Mouse (Mus musculus): ENCODE measurements around the gene Kras. TPM values are rescaled to one million over a fixed set of nuclear protein-coding genes. Genes with fewer than 3 reads are reported as not detected.

Gene Kras
- polyA plus RNA-seq, 1 experiment from 2014 or later, result 103 TPM

GRCm38 (mm10) chr6:145272142-145272937, 22.3 kb upstream of the Kras start:
- Histone ChIP-seq H3K4me1 (peaks cover 11% of the 10 kb centered on the region), H3K27ac (no peak overlapping the region), H3K9me3 (no peaks in the 10 kb centered on the region), H3K4me3 (no peak overlapping the region), H3K27me3 (ENCODE audit: poor library complexity, severe bottlenecking) (peaks cover 24% of the 10 kb centered on the region), H3K36me3 (replicated peaks) (no peaks in the 10 kb centered on the region)
- no peak for DNase-seq (ENCODE audit: extremely low spot score, low spot score)
- 84% methylated on average over 10 of the region's 10 CpGs for WGBS

- no peaks in the 10 kb centered on the region for H3K36me3 ChIP-seq (replicated peaks)
- no peaks in the 10 kb centered on the region for H3K4me1 ChIP-seq
- H3K9me3 ChIP-seq, result no peaks in the 10 kb centered on the region
- 90% methylated on average over 4 of the region's 4 CpGs for WGBS
- H3K4me3 ChIP-seq, result no peak overlapping the region
- H3K27me3 ChIP-seq (ENCODE audit: poor library complexity, severe bottlenecking), result 0 out of 2 replicates have a peak, but pooled peaks cover 5% of the 10 kb centered on the region
- H3K27ac ChIP-seq, result no peak overlapping the region
- no peak for DNase-seq (ENCODE audit: extremely low spot score, low spot score)
Measured at GRCm38 (mm10) chr6:145269313-145269845, 19.3 kb upstream of the Kras start.

- 94% methylated on average over 6 of the region's 6 CpGs for WGBS
- Histone ChIP-seq H3K36me3 (replicated peaks) (no peaks in the 10 kb centered on the region), H3K9me3 (no peaks in the 10 kb centered on the region), H3K27me3 (ENCODE audit: poor library complexity, severe bottlenecking) (0 out of 2 replicates have a peak, but pooled peaks cover 4% of the 10 kb centered on the region), H3K27ac (no peak overlapping the region), H3K4me3 (no peak overlapping the region), H3K4me1 (no peaks in the 10 kb centered on the region)
- DNase-seq (ENCODE audit: extremely low spot score, low spot score), result no peak
Measured at GRCm38 (mm10) chr6:145267692-145268091, 17.7 kb upstream of the Kras start.

- H3K27ac ChIP-seq, result peak overlapping the region; percentile 66
- WGBS, result 81% methylated on average over 7 of the region's 7 CpGs
Measured at GRCm38 (mm10) chr6:145262314-145262713, 12.3 kb upstream of the Kras start.

GRCm38 (mm10) chr6:145256701-145257073, 6.6 kb upstream of the Kras start:
- H3K36me3 ChIP-seq (replicated peaks), result no peaks in the 10 kb centered on the region
- peak; percentile 9 for DNase-seq (ENCODE audit: extremely low spot score, low spot score)
- H3K9me3 ChIP-seq, result no peaks in the 10 kb centered on the region
- H3K27me3 ChIP-seq (ENCODE audit: poor library complexity, severe bottlenecking), result peaks cover 12% of the 10 kb centered on the region
- peaks cover 13% of the 10 kb centered on the region for H3K4me1 ChIP-seq
- H3K4me3 ChIP-seq, result no peak overlapping the region
- no peak overlapping the region for H3K27ac ChIP-seq
- 56% methylated on average over 2 of the region's 2 CpGs for WGBS

More at GRCm38 (mm10) chr6:145262314-145262713, 12.3 kb upstream of the Kras start:
- H3K4me3 ChIP-seq, result no peak overlapping the region
- H3K9me3 ChIP-seq, result no peaks in the 10 kb centered on the region
- no peaks in the 10 kb centered on the region for H3K27me3 ChIP-seq (ENCODE audit: poor library complexity, severe bottlenecking)
- H3K4me1 ChIP-seq, result peaks cover 21% of the 10 kb centered on the region
- no peak for DNase-seq (ENCODE audit: extremely low spot score, low spot score)
- no peaks in the 10 kb centered on the region for H3K36me3 ChIP-seq (replicated peaks)

- Histone ChIP-seq H3K4me3 (no peak overlapping the region), H3K9me3 (no peaks in the 10 kb centered on the region), H3K4me1 (peaks cover 10% of the 10 kb centered on the region), H3K27me3 (ENCODE audit: poor library complexity, severe bottlenecking) (peaks cover 17% of the 10 kb centered on the region), H3K27ac (no peak overlapping the region), H3K36me3 (replicated peaks) (no peaks in the 10 kb centered on the region)
- DNase-seq (ENCODE audit: extremely low spot score, low spot score), result peak; percentile 12
- WGBS, result 90% methylated on average over 13 of the region's 13 CpGs
Measured at GRCm38 (mm10) chr6:145255952-145256700, 6.1 kb upstream of the Kras start.

GRCm38 (mm10) chr6:145250820-145251219, 781 bp upstream of the Kras start:
- Histone ChIP-seq H3K27me3 (ENCODE audit: poor library complexity, severe bottlenecking) (peaks cover 21% of the 10 kb centered on the region), H3K36me3 (replicated peaks) (peaks cover 13% of the 10 kb centered on the region), H3K9me3 (no peaks in the 10 kb centered on the region), H3K4me3 (peak overlapping the region; percentile 93), H3K27ac (peak overlapping the region; percentile 97), H3K4me1 (peaks cover 33% of the 10 kb centered on the region)
- 12% methylated on average over 16 of the region's 16 CpGs for WGBS
- no peak for DNase-seq (ENCODE audit: extremely low spot score, low spot score)

GRCm38 (mm10) chr6:145249291-145250184, 501 bp downstream of the Kras start:
- Histone ChIP-seq H3K4me1 (peaks cover 33% of the 10 kb centered on the region), H3K4me3 (peak overlapping the region; percentile 93), H3K27me3 (ENCODE audit: poor library complexity, severe bottlenecking) (peaks cover 21% of the 10 kb centered on the region), H3K27ac (peak overlapping the region; percentile 97), H3K36me3 (replicated peaks) (peaks cover 26% of the 10 kb centered on the region), H3K9me3 (no peaks in the 10 kb centered on the region)
- DNase-seq (ENCODE audit: extremely low spot score, low spot score), result peak; percentile 61
- WGBS, result 2% methylated on average over 104 of the region's 124 CpGs

- WGBS, result 69% methylated on average over 3 of the region's 3 CpGs
- H3K27me3 ChIP-seq (ENCODE audit: poor library complexity, severe bottlenecking), result peaks cover 21% of the 10 kb centered on the region
- H3K27ac ChIP-seq, result no peak overlapping the region
- H3K36me3 ChIP-seq (replicated peaks), result peaks cover 38% of the 10 kb centered on the region
- peaks cover 33% of the 10 kb centered on the region for H3K4me1 ChIP-seq
- peak overlapping the region; percentile 93; the same call in 1 of the 2 replicates for H3K4me3 ChIP-seq
- no peaks in the 10 kb centered on the region for H3K9me3 ChIP-seq
- DNase-seq (ENCODE audit: extremely low spot score, low spot score), result no peak
Measured at GRCm38 (mm10) chr6:145247886-145248285, 2.2 kb downstream of the Kras start.

GRCm38 (mm10) chr6:145246841-145247240, 3.2 kb downstream of the Kras start:
- WGBS, result 93% methylated on average over 5 of the region's 5 CpGs
- no peak overlapping the region for H3K27ac ChIP-seq
- no peak overlapping the region for H3K4me3 ChIP-seq

GRCm38 (mm10) chr6:145242521-145242920, 7.5 kb downstream of the Kras start:
- peaks cover 6% of the 10 kb centered on the region for H3K4me1 ChIP-seq
- peaks cover 74% of the 10 kb centered on the region for H3K36me3 ChIP-seq (replicated peaks)
- H3K27ac ChIP-seq, result no peak overlapping the region
- H3K4me3 ChIP-seq, result no peak overlapping the region
- H3K27me3 ChIP-seq (ENCODE audit: poor library complexity, severe bottlenecking), result no peaks in the 10 kb centered on the region
- 64% methylated on average over 1 of the region's 1 CpGs for whole genome bisulfite sequencing
- DNase-seq (ENCODE audit: extremely low spot score, low spot score), result no peak
- no peaks in the 10 kb centered on the region for H3K9me3 ChIP-seq

More at GRCm38 (mm10) chr6:145246841-145247240, 3.2 kb downstream of the Kras start:
- H3K27me3 ChIP-seq (ENCODE audit: poor library complexity, severe bottlenecking), result peaks cover 11% of the 10 kb centered on the region; the same call in 1 of the 2 replicates
- no peak for DNase-seq (ENCODE audit: extremely low spot score, low spot score)
- H3K36me3 ChIP-seq (replicated peaks), result peaks cover 38% of the 10 kb centered on the region
- H3K9me3 ChIP-seq, result no peaks in the 10 kb centered on the region
- peaks cover 33% of the 10 kb centered on the region for H3K4me1 ChIP-seq

GRCm38 (mm10) chr6:145240285-145240684, 9.8 kb downstream of the Kras start:
- 89% methylated on average over 6 of the region's 6 CpGs for WGBS
- H3K36me3 ChIP-seq (replicated peaks), result peaks cover 60% of the 10 kb centered on the region
- no peak overlapping the region for H3K27ac ChIP-seq
- H3K4me3 ChIP-seq, result no peak overlapping the region
- no peaks in the 10 kb centered on the region for H3K4me1 ChIP-seq
- no peaks in the 10 kb centered on the region for H3K9me3 ChIP-seq
- no peak for DNase-seq (ENCODE audit: extremely low spot score, low spot score)
- no peaks in the 10 kb centered on the region for H3K27me3 ChIP-seq (ENCODE audit: poor library complexity, severe bottlenecking)

Measured in forebrain, embryonic 10.5 days (tissue).